Mouse (Mus musculus) intestine, embryonic 16.5 days (tissue): ENCODE results near the gene Wnt4. TPM values are rescaled to one million over a fixed set of nuclear protein-coding genes. Genes with fewer than 3 reads are reported as not detected.

Experiments
- ATAC-seq: fragments of 200-750 bp; cut with Nextera tagmentation; 2 replicates; pipeline ENCODE4 v1.8.0; 2017; ENCODE audit warnings: moderate TSS enrichment, moderate library complexity
- H3K27ac ChIP-seq: fragments of 300-500 bp; sonication (generic); 2 replicates; pipeline ENCODE4 v1.5.1; 2014; ENCODE audit warnings: mild to moderate bottlenecking, low read length
- H3K27me3 ChIP-seq: fragments of 300-500 bp; sonication (generic); replicated peaks from 2 replicates; pipeline ENCODE4 v1.6.1; 2014; ENCODE audit warnings: low read length, control low read depth, mixed read lengths; ENCODE audit not compliant: control insufficient read depth, insufficient read depth
- H3K36me3 ChIP-seq: fragments of 300-500 bp; sonication (generic); 2 replicates; pipeline ENCODE4 v1.6.1; 2014; ENCODE audit warnings: low read length, control low read depth; ENCODE audit not compliant: control insufficient read depth, insufficient read depth
- H3K4me1 ChIP-seq: fragments of 300-500 bp; sonication (generic); 2 replicates; pipeline ENCODE4 v1.6.1; 2014; ENCODE audit warnings: low read length, control low read depth, mixed read lengths; ENCODE audit not compliant: control insufficient read depth, insufficient read depth
- H3K4me2 ChIP-seq: fragments of 300-500 bp; sonication (generic); 2 replicates; pipeline ENCODE4 v1.6.1; 2014; ENCODE audit warnings: low read depth, low read length, control low read depth
- H3K4me3 ChIP-seq: fragments of 300-500 bp; sonication (generic); 2 replicates; pipeline ENCODE4 v1.5.1; 2014; ENCODE audit warnings: mild to moderate bottlenecking, low read length
- H3K9ac ChIP-seq: fragments of 300-500 bp; sonication (generic); 2 replicates; pipeline ENCODE4 v1.6.1; 2014; ENCODE audit warnings: low read depth, low read length
- H3K9me3 ChIP-seq: fragments of 300-500 bp; sonication (generic); 2 replicates; pipeline ENCODE4 v1.6.1; 2016; ENCODE audit warnings: low read length, control low read depth; ENCODE audit not compliant: control insufficient read depth
- WGBS: fragments of 180-500 bp; shearing (Covaris S2); extraction: QIAGEN DNeasy Blood & Tissue Kit; methylation state at CpG from one replicate; pipeline ENCODE4 v1.1.7; 2014; 5-methylcytosine and 5-hydroxymethylcytosine counted together
- polyA plus RNA-seq: library from polyadenylated mRNA; unstranded; fragments of >200 nt; fragmentation: Nextera tagmentation; extraction: Ambion mirVana; gene quantifications from 2 replicates; pipeline ENCODE4 v1.2.1, GENCODE M21; 2015

Gene Wnt4
- polyA plus RNA-seq, 1 experiment from 2014 or later = 1.0 TPM

DNA sequence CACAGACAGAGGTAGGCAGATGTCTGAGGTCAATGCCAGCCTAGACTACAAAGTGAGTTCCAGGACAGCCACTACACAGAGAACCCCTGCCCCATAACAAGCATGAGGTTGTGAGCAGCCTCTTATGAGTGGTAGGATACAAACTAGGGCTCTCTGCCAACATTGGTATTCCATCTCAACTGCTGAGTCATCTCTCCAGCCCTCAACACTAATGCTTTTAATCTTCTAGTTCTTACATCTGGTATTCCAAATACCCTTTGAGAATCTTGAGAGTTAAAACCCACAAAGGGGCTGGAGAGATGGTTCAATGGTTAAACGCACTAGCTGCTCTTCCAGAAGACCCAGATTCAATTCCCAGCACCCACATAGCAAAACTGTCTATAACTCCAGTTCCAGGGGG is 62.1 kb downstream of the Wnt4 start:
- Histone ChIP-seq H3K27me3 (no peaks in the 10 kb centered on the region), H3K27ac (no peak overlapping the region)

GRCm38 (mm10) chr4:137342816-137343215 is 65.5 kb downstream of the Wnt4 start:
- H3K27me3 ChIP-seq = no peaks in the 10 kb centered on the region
- H3K27ac ChIP-seq = no peak overlapping the region
- 98% methylated on average over 1 of the region's 1 CpGs for WGBS
- no peak overlapping the region for H3K4me3 ChIP-seq
- no peaks in the 10 kb centered on the region for H3K9me3 ChIP-seq
- H3K36me3 ChIP-seq = no peaks in the 10 kb centered on the region
- peaks cover 12% of the 10 kb centered on the region for H3K4me1 ChIP-seq
- no peak overlapping the region for H3K9ac ChIP-seq
- ATAC-seq = no peak
- no peak overlapping the region for H3K4me2 ChIP-seq

More for the DNA sequence above, 62.1 kb downstream of the Wnt4 start:
- H3K36me3 ChIP-seq = peaks cover 4% of the 10 kb centered on the region; the same call in 1 of the 2 replicates
- H3K4me1 ChIP-seq = peaks cover 12% of the 10 kb centered on the region
- 87% methylated on average over 1 of the region's 1 CpGs for WGBS
- no peaks in the 10 kb centered on the region for H3K9me3 ChIP-seq
- ATAC-seq = no peak
- H3K4me3 ChIP-seq = no peak overlapping the region
- no peak overlapping the region for H3K9ac ChIP-seq
- H3K4me2 ChIP-seq = no peak overlapping the region

GRCm38 (mm10) chr4:137345112-137345511 is 67.8 kb downstream of the Wnt4 start:
- 83% methylated on average over 2 of the region's 2 CpGs for WGBS
- ATAC-seq = no peak

GRCm38 (mm10) chr4:137345790-137346189 is 68.5 kb downstream of the Wnt4 start:
- no peak for ATAC-seq
- H3K4me2 ChIP-seq = no peak overlapping the region
- no peaks in the 10 kb centered on the region for H3K36me3 ChIP-seq
- 98% methylated on average over 1 of the region's 1 CpGs for WGBS
- no peak overlapping the region for H3K27ac ChIP-seq
- no peak overlapping the region for H3K9ac ChIP-seq
- H3K4me1 ChIP-seq = 0 out of 2 replicates have a peak, but pooled peaks cover 7% of the 10 kb centered on the region
- H3K4me3 ChIP-seq = no peak overlapping the region
- H3K27me3 ChIP-seq = no peaks in the 10 kb centered on the region
- H3K9me3 ChIP-seq = no peaks in the 10 kb centered on the region

More at GRCm38 (mm10) chr4:137345112-137345511, 67.8 kb downstream of the Wnt4 start:
- H3K9ac ChIP-seq = no peak overlapping the region
- no peaks in the 10 kb centered on the region for H3K36me3 ChIP-seq
- no peaks in the 10 kb centered on the region for H3K27me3 ChIP-seq
- no peak overlapping the region for H3K27ac ChIP-seq
- H3K4me1 ChIP-seq = 0 out of 2 replicates have a peak, but pooled peaks cover 9% of the 10 kb centered on the region
- H3K4me3 ChIP-seq = no peak overlapping the region
- no peak overlapping the region for H3K4me2 ChIP-seq
- no peaks in the 10 kb centered on the region for H3K9me3 ChIP-seq

Other genes starting within 250 kb of the Wnt4 start
- gene Zbtb40, start 228.7 kb upstream of the Wnt4 start, polyA plus RNA-seq = 3.0 and 3.1 TPM in 2 replicates
- gene Cdc42, start 80.2 kb downstream of the Wnt4 start, polyA plus RNA-seq = 671 and 691 TPM in 2 replicates
- gene Cela3a, start 132.3 kb downstream of the Wnt4 start, polyA plus RNA-seq = 0.26 and 0.31 TPM in 2 replicates
- 237 and 402 TPM in 2 replicates for gene Cela3b, start 153.1 kb downstream of the Wnt4 start, polyA plus RNA-seq
- not detected in 2 replicates for gene 1700013G24Rik, start 175.8 kb downstream of the Wnt4 start, polyA plus RNA-seq
- 24.5 TPM in 2 replicates for gene Hspg2, start 191.3 kb downstream of the Wnt4 start, polyA plus RNA-seq